Mouse (Mus musculus) cerebellum, adult 18-20 months (tissue): ENCODE data around the gene Eif2s3x.

Experiments used
- DNase-seq, 2 experiments: peaks; one replicate each; pipeline ENCODE4 v3.0.0; 2021

Eif2s3x gene

GRCm38 (mm10) chrX:94212597-94213321 lies at the start of gene Eif2s3x:
Eif2s3x (minus strand) TSS chrX:94212862.
- peak; percentile 84 to 96 for DNase-seq

- DNase-seq: peak in 1 of 2 experiments; percentile 9
These were observed 22.9 kb upstream of the Eif2s3x start for GRCm38 (mm10) chrX:94235601-94236000.

GRCm38 (mm10) chrX:94235190-94235555 lies 22.5 kb upstream of the Eif2s3x start:
- DNase-seq: peak in 1 of 2 experiments; percentile 46

- peak; percentile 68 to 80 for DNase-seq
These were observed 22.0 kb upstream of the Eif2s3x start, which contains the start of gene Klhl15 for GRCm38 (mm10) chrX:94234532-94235189. Klhl15 (plus strand) TSS chrX:94234599.

GRCm38 (mm10) chrX:94233936-94234531 lies 21.4 kb upstream of the Eif2s3x start:
- no peak for DNase-seq

GRCm38 (mm10) chrX:94233432-94233831 lies 20.8 kb upstream of the Eif2s3x start:
- no peak for DNase-seq

GRCm38 (mm10) chrX:94213384-94213783 lies 722 bp upstream of the Eif2s3x start:
- peak; percentile 2 to 29 for DNase-seq

- no peak for DNase-seq
These were observed 432 bp downstream of the Eif2s3x start for GRCm38 (mm10) chrX:94212264-94212596.

- peak in 1 of 2 experiments; percentile 61 for DNase-seq
These were observed 14.9 kb downstream of the Eif2s3x start for GRCm38 (mm10) chrX:94197789-94198188.

GRCm38 (mm10) chrX:94193901-94194300 lies 18.8 kb downstream of the Eif2s3x start:
- peak in 1 of 2 experiments; percentile 19 for DNase-seq

GRCm38 (mm10) chrX:94185156-94185555 lies 27.5 kb downstream of the Eif2s3x start:
- DNase-seq: no peak

- no peak for DNase-seq
These were observed 28.8 kb downstream of the Eif2s3x start for GRCm38 (mm10) chrX:94183814-94184213.

- peak; percentile 94 for DNase-seq
These were observed 34.8 kb downstream of the Eif2s3x start for GRCm38 (mm10) chrX:94177715-94178340.

- DNase-seq: no peak
These were observed 43.3 kb downstream of the Eif2s3x start for GRCm38 (mm10) chrX:94169348-94169747.

- DNase-seq: no peak
These were observed 60.3 kb downstream of the Eif2s3x start for GRCm38 (mm10) chrX:94152251-94152830.

- no peak for DNase-seq
These were observed 62.2 kb downstream of the Eif2s3x start for GRCm38 (mm10) chrX:94150471-94150870.

- no peak for DNase-seq
These were observed 70.5 kb downstream of the Eif2s3x start for GRCm38 (mm10) chrX:94142004-94142771.

GRCm38 (mm10) chrX:94140080-94140479 lies 72.6 kb downstream of the Eif2s3x start:
- no peak for DNase-seq
